Mouse (Mus musculus) lung, adult 2 months (tissue): ENCODE data around the gene Creg2. TPM values are rescaled to one million over a fixed set of nuclear protein-coding genes. Genes with fewer than 3 reads are reported as not detected.
"Not testable (repeated sequence)": the region's sequence is repeated elsewhere in the genome, so short reads cannot be mapped to it uniquely, and the experiment has no call there.

Experiments used
- DNase-seq: peaks from one replicate; pipeline ENCODE4 v3.0.0; 2022
- H3K4me1 ChIP-seq: fragments of 200-500 bp; 2 replicates; pipeline ENCODE4 v1.6.1; 2011; ENCODE audit warnings: low read length; ENCODE audit not compliant: control insufficient read depth, insufficient read depth
- H3K4me3 ChIP-seq: fragments of 200-500 bp; replicated peaks from 2 replicates; pipeline ENCODE3; 2011; ENCODE audit warnings: low read depth, mild to moderate bottlenecking, control low read depth, low read length; ENCODE audit errors: extremely low read depth
- CTCF ChIP-seq: fragments of 200-500 bp; IDR thresholded peaks from 2 replicates; pipeline ENCODE4 v1.5.1; 2011; ENCODE audit warnings: mild to moderate bottlenecking, low read length, control low read depth; ENCODE audit not compliant: insufficient read depth
- POLR2A ChIP-seq: fragments of 200-500 bp; IDR thresholded peaks from 2 replicates; pipeline ENCODE4 v1.6.1; 2011; ENCODE audit warnings: low read depth, mild to moderate bottlenecking, control low read depth, low read length, borderline replicate concordance; ENCODE audit errors: extremely low read depth
- WGBS: fragments of 180-500 bp; shearing (Covaris S2); methylation state at CpG from one replicate; pipeline ENCODE4 v1.1.7; 2018; 5-methylcytosine and 5-hydroxymethylcytosine counted together
- polyA plus RNA-seq: library from polyadenylated mRNA; depleted of rRNA; stranded (reverse); fragments of >200 nt; gene quantifications from 2 replicates; pipeline ENCODE4 v1.2.3, GENCODE M21; 2012

Creg2 gene
- polyA plus RNA-seq, 1 experiment, result 0.07 TPM

- TF ChIP-seq POLR2A, result no peak
- no peak for TF ChIP-seq CTCF
- WGBS, result 78% methylated on average over 6 of the region's 6 CpGs
- DNase-seq, result no peak
- no peaks in the 10 kb centered on the region for H3K4me1 ChIP-seq
- no peak overlapping the region for H3K4me3 ChIP-seq
These were observed 5.8 kb upstream of the Creg2 start for GRCm38 (mm10) chr1:39656976-39657529.

GRCm38 (mm10) chr1:39654901-39655300 lies 3.6 kb upstream of the Creg2 start:
- DNase-seq, H3K4me3 ChIP-seq, H3K4me1 ChIP-seq: not testable (repeated sequence)
- WGBS, result 90% methylated on average over 18 of the region's 18 CpGs

GRCm38 (mm10) chr1:39653028-39653427 lies 1.8 kb upstream of the Creg2 start:
- no peak overlapping the region for H3K4me3 ChIP-seq
- no peak for DNase-seq
- TF ChIP-seq CTCF (no peak), POLR2A (no peak)
- WGBS, result 80% methylated on average over 4 of the region's 4 CpGs
- H3K4me1 ChIP-seq, result peaks cover 9% of the 10 kb centered on the region

GRCm38 (mm10) chr1:39650435-39651240 lies 636 bp downstream of the Creg2 start:
- Histone ChIP-seq H3K4me3 (peak overlapping the region; percentile 4), H3K4me1 (peaks cover 9% of the 10 kb centered on the region)
- no peak for TF ChIP-seq POLR2A
- TF ChIP-seq CTCF, result no peak
- DNase-seq, result peak; percentile 25
- 1% methylated on average over 73 of the region's 73 CpGs for WGBS

GRCm38 (mm10) chr1:39649691-39650434 lies 1.4 kb downstream of the Creg2 start:
- TF ChIP-seq POLR2A, result no peak
- no peak for TF ChIP-seq CTCF
- Histone ChIP-seq H3K4me3 (peak overlapping the region; percentile 4), H3K4me1 (peaks cover 9% of the 10 kb centered on the region)
- DNase-seq, result no peak
- 22% methylated on average over 17 of the region's 17 CpGs for WGBS

- no peak for DNase-seq
- 77% methylated on average over 7 of the region's 7 CpGs for WGBS
- TF ChIP-seq POLR2A, result no peak
- no peak for TF ChIP-seq CTCF
- no peak overlapping the region for H3K4me3 ChIP-seq
- peaks cover 9% of the 10 kb centered on the region for H3K4me1 ChIP-seq
These were observed 2.7 kb downstream of the Creg2 start for GRCm38 (mm10) chr1:39648584-39648983.

- no peak for DNase-seq
- 62% methylated on average over 8 of the region's 8 CpGs for WGBS
These were observed 5.1 kb downstream of the Creg2 start for GRCm38 (mm10) chr1:39645905-39646759.

GRCm38 (mm10) chr1:39644333-39644732 lies 6.9 kb downstream of the Creg2 start:
- Histone ChIP-seq H3K4me1 (no peaks in the 10 kb centered on the region), H3K4me3 (no peak overlapping the region)
- DNase-seq, result no peak
- 46% methylated on average over 1 of the region's 1 CpGs for WGBS
- no peak for TF ChIP-seq POLR2A
- no peak for TF ChIP-seq CTCF

More at GRCm38 (mm10) chr1:39645905-39646759, 5.1 kb downstream of the Creg2 start:
- Histone ChIP-seq H3K4me1 (peaks cover 8% of the 10 kb centered on the region), H3K4me3 (no peak overlapping the region)
- TF ChIP-seq CTCF, result no peak
- no peak for TF ChIP-seq POLR2A

GRCm38 (mm10) chr1:39641667-39642066 lies 9.6 kb downstream of the Creg2 start:
- DNase-seq, result no peak
- no peak for TF ChIP-seq POLR2A
- TF ChIP-seq CTCF, result no peak
- no peak overlapping the region for H3K4me3 ChIP-seq
- no peaks in the 10 kb centered on the region for H3K4me1 ChIP-seq
- WGBS, result 86% methylated on average over 7 of the region's 7 CpGs
